Mouse (Mus musculus) fat pad, adult 2 months (tissue): Measurements from ENCODE around the gene Dync1li2.

Experiments used
- DNase-seq: peaks from one replicate; pipeline ENCODE4 v3.0.0-alpha.2; 2011; ENCODE audit warnings: low read depth, low spot score; ENCODE audit errors: extremely low read depth

Dync1li2 gene

DNA sequence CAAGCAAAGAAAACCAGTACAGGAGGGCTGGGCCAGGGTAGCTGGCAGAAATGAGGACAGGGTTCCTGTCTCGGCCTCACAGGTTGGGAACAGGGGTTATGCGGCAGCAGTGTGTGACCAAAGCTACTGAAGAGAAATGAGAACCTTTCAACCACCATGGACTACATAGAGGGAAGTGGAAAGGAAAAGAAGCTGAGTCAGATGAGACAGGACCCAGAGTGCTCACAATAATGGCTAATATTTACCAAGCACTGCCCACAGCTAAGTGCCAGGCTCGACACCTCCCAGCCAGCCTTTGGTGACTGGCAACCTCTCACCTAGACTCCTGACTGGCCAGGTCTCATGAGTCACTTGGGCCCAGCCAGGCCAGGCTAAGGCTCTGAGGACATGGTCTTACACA, 58.9 kb downstream of the Dync1li2 start:
- DNase-seq, result no peak

- no peak for DNase-seq
Measured at GRCm38 (mm10) chr8:104383296-104383695, 59.6 kb downstream of the Dync1li2 start.

DNA sequence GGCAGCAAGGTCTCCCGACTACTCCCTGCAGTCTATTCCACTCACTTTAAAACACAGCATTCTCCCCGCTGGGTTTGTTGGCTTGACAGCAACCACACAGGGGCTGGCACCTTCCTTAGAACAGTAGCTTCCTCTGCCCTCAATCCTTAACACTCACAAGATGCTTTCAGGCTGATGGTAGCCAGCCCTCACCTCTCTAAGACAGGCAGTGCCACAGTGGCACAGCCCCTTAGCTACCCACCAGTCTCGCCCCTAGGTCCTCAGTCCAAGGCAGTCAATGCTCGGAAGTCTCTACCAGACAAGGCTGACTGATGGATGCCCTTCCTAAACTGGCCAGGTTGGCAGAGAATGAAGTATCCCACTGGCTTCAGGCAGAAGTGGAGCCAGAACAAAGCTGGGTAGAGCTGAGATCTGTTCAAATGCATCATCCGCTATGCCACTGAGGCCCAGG, 61.9 kb downstream of the Dync1li2 start:
- DNase-seq, result no peak

DNA sequence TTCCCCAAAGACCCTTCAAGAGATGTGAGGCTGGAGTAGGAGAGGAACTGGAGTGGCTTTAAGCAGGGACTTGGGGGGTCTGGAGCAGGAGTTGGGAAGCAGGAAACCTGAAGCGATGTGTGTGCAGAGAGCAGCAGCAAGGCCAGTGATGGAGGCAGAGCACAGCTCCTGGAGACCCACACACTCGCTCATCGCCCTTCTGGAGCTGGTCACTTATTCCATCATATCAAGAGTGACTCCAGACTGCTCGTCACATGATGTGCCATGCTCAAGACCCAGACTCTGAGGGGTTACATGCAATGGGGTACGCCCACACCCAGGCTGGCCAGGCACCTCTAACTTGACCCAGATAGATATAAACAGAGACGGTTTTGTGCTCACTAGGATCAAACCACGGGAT, 62.6 kb downstream of the Dync1li2 start:
- no peak for DNase-seq

DNA sequence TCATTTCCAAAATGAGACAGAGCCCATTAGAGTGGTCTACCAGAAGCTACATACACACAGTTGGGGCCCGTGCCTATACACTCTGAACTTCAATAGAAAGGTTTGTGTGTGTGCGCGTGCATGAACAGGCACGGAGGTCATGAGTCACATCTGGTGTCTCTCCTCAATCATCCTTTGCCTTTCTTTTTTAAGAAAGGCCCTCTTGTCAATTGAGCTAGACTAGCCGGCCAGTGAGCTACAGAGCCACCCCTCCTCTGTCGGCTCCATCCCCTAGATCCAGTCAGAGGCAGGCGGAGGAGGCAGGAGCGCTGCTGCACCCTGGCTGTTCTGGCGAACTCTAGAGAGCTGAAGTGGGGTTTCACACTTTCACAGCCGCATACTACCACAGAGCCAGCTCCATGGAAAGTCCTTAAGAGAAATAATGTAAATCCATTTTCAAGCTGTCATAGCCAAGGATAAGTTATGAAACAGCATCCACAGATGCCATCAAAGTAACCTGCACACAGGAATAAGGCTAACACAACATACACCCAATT, 63.5 kb downstream of the Dync1li2 start:
- no peak for DNase-seq

GRCm38 (mm10) chr8:104376669-104377068, 66.2 kb downstream of the Dync1li2 start:
- no peak for DNase-seq

GRCm38 (mm10) chr8:104375959-104376358, 66.9 kb downstream of the Dync1li2 start:
- no peak for DNase-seq

DNA sequence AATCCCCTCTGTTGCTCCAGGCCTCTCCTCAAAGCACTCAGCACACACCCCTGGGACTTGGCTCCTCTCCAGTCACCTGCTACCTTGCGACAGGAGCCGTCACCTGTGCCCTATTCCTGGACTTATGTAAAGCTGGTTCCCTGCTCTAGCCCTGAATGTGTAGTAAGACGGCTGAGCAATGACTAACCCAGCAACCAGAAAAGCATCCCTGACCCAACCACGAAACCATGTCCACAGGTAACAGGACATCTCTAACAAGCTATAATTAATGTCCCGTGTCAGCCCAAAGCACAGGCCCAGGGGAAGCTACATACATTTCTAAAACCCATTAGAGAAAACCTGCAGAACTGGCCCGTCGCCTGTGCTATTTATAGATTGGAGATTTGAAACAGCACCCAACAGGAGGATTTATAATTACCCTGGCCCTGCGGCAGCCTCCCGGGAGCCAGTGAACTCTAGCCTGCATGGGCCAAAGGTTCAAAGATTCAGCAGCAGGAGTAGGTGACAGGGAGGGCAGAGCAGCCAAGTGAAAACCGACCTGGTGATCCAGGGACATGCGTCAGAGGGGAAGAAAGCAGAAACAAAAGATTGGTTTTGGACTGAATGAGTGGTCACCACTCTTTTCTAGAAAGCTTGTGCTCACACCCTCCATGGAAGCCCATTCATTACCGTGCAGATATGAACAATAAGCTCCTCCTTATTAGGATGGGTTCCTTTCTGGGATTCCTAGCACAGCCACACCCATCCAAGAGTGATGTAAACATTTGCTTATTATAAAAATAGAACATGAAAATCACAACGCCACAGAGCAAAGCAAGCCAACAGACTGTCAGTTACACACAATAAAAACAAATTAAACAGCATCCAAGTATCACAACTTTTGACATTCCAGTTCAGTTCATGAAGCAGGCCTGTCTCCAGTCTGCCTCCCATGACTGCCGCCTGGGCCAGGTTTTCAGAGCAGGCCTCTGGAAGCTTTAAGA, 67.7 kb downstream of the Dync1li2 start:
- peak; percentile 73 for DNase-seq

DNA sequence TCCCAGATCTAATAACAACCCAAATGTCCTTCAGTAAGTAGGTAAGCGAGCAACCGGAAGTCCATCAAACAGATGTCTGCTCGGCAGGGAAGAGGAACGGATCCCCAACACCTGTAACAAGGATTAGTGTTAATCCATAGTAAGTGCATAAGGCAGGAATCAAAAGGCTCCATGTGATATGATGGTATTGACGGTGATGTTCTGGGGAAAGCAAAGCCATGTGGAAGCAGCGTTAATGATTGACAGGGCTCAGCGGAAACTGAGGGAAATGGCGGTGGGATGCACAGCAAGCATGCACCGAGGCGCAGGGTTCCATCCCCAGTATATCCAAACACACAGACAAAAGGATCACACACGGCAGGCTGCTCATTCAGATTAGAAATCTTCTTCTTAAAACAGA, 68.6 kb downstream of the Dync1li2 start:
- no peak for DNase-seq

DNA sequence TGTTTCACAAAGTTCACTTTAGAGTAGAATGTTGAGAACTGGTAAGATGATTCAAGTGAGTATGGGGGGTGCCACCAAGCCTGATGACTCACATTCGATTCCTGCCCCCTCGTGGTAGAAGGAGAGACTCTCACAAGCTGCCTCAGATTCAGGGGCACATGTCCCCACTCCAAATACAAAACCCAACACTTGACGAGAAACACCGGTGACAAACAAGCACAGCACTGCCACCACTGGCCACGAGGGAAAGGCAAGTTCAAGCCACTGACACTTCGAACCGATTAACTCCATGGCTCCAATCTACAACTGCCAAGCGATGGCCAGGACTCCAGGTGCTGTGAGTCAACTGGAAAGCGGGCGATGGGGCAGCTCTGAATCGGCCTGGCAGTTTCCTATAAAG, 69.1 kb downstream of the Dync1li2 start:
- no peak for DNase-seq

DNA sequence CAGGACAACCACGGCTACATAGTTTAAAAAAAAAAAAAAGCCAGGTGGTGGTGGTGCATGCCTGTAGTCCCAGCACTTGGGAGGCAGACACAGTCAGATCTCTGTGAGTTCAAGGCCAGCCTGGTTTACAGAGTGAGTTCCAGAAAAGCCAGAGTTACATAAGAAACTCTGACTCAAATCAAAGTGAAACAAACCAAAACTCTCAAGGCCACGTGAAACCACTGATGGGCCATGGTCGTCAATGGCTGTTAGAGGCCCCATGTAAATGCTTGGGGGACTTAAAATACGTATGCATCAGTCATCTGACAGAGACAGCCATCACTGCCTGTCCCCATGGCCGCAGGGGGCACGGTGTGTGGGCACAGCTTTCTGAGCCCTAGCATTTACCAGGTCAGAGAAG, 71.7 kb downstream of the Dync1li2 start:
- no peak for DNase-seq

- no peak for DNase-seq
Measured at GRCm38 (mm10) chr8:104370071-104370470, 72.8 kb downstream of the Dync1li2 start.

DNA sequence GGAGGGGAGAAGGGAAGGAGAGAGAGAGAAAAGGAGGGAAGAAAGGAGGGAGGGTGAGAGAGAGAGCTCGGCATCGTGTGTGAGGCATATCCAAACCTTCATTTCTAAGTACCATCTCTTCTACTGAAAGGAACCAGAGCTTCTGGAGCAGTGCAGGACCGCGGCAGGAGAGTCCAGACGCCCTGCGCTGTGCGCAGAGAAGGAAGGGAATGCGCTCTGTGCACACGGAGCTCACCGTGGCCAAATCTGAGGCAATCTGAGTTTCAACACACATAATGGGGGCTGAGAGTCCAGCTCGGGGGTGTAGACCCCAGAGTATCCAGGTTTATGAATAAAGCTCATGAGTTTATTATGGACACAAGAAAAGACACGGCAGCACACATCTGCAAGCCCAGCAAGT, 73.3 kb downstream of the Dync1li2 start:
- no peak for DNase-seq
